ENCODE assay signal across 11 mouse cellular contexts in genomic region chr16:18136015-18136414, GRCm38 (mm10). TPM values are rescaled to one million over a fixed set of nuclear protein-coding genes. Genes with fewer than 3 reads are reported as not detected.
DNase-seq lines count a peak whose midpoint lies in the region; ATAC-seq lines count a peak whose summit lies in the region.
"Had no signal": no experiment of that assay in that cellular context is flagged by ENCODE, and none has a peak within 500 bp of the region (broad histone marks: within the 10 kb centered on the region; RNA-seq: fewer than 3 reads in every experiment).

No protein-coding gene starts in this region.

- peak overlapping the region; percentile 18; the same call in 1 of the 2 replicates for H3K27ac ChIP-seq in hindbrain, embryonic 10.5 days
- no peak overlapping the region for H3K27ac ChIP-seq in hindbrain, embryonic 14.5 days
- no peak overlapping the region for H3K27ac ChIP-seq in hindbrain, embryonic 16.5 days (ENCODE audit: low read depth, low read length)

- no peaks in the 10 kb centered on the region for H3K9me3 ChIP-seq in hindbrain, embryonic 10.5 days
- H3K9me3 ChIP-seq in hindbrain, embryonic 14.5 days (ENCODE audit: control insufficient read depth, low read length): no peaks in the 10 kb centered on the region
- no peaks in the 10 kb centered on the region for H3K9me3 ChIP-seq in hindbrain, embryonic 16.5 days (ENCODE audit: control insufficient read depth, low read length)
- H3K9me3 ChIP-seq: G1E had no signal

- no peak overlapping the region for H3K4me2 ChIP-seq in hindbrain, embryonic 14.5 days (replicated peaks)
- no peak overlapping the region for H3K4me2 ChIP-seq in hindbrain, embryonic 16.5 days (ENCODE audit: low read length)

- no peak overlapping the region for H3K9ac ChIP-seq in hindbrain, embryonic 14.5 days
- no peak overlapping the region for H3K9ac ChIP-seq in hindbrain, embryonic 16.5 days (ENCODE audit: low read depth, low read length)

- H3K36me3 ChIP-seq in hindbrain, embryonic 10.5 days: no peaks in the 10 kb centered on the region
- H3K36me3 ChIP-seq in hindbrain, embryonic 14.5 days (replicated peaks; ENCODE audit: control insufficient read depth, insufficient read depth): no peaks in the 10 kb centered on the region
- no peaks in the 10 kb centered on the region for H3K36me3 ChIP-seq in hindbrain, embryonic 16.5 days (ENCODE audit: control insufficient read depth, insufficient read depth, low read length)
- H3K36me3 ChIP-seq: G1E had no signal

- peaks cover 35% of the 10 kb centered on the region for H3K27me3 ChIP-seq in hindbrain, embryonic 10.5 days (ENCODE audit: insufficient read depth, poor library complexity, severe bottlenecking)
- H3K27me3 ChIP-seq in hindbrain, embryonic 14.5 days (ENCODE audit: control insufficient read depth, insufficient read depth, low read length): no peaks in the 10 kb centered on the region; the same call in 1 of the 2 replicates
- H3K27me3 ChIP-seq in hindbrain, embryonic 16.5 days (replicated peaks; ENCODE audit: control insufficient read depth, insufficient read depth, low read length): no peaks in the 10 kb centered on the region

- WGBS in hindbrain, embryonic 10.5 days: 60% methylated on average over 7 of the region's 7 CpGs
- 57% methylated on average over 7 of the region's 7 CpGs for WGBS in hindbrain, embryonic 14.5 days
- 62% methylated on average over 7 of the region's 7 CpGs for WGBS in hindbrain, embryonic 16.5 days

- no peak overlapping the region for H3K4me3 ChIP-seq in hindbrain, embryonic 10.5 days
- no peak overlapping the region for H3K4me3 ChIP-seq in hindbrain, embryonic 14.5 days (replicated peaks; ENCODE audit: low read length)
- no peak overlapping the region for H3K4me3 ChIP-seq in hindbrain, embryonic 16.5 days (ENCODE audit: low read length)

- DNase-seq in hindbrain, embryonic 10.5 days (ENCODE audit: low spot score): no peak
- no peak for DNase-seq in hindbrain, embryonic 14.5 days (ENCODE audit: low spot score)
- DNase-seq in brain, adult 2 months (ENCODE audit: low read depth, low spot score): peak; percentile 82
- DNase-seq in kidney, postnatal 25 days: peak; percentile 80 to 95
- no peak for DNase-seq in adipocyte (ENCODE audit: low spot score)
- DNase-seq in natural killer cell, adult 2 months (ENCODE audit: low spot score in 2 of 2): no peak
- no peak for DNase-seq in spleen, postnatal 36 days (ENCODE audit: low spot score in 2 of 2)
- DNase-seq: gastrocnemius, postnatal 25 days had no signal

- H3K4me1 ChIP-seq in hindbrain, embryonic 10.5 days (replicated peaks): peaks cover 16% of the 10 kb centered on the region
- H3K4me1 ChIP-seq in hindbrain, embryonic 14.5 days (replicated peaks; ENCODE audit: control insufficient read depth, insufficient read depth, low read length): 0 out of 2 replicates have a peak, but pooled peaks cover 4% of the 10 kb centered on the region
- H3K4me1 ChIP-seq in hindbrain, embryonic 16.5 days (ENCODE audit: control insufficient read depth, insufficient read depth, low read depth, low read length): peaks cover 4% of the 10 kb centered on the region

- no peak for ATAC-seq in hindbrain, embryonic 14.5 days (ENCODE audit: low FRiP score)
- ATAC-seq in hindbrain, embryonic 16.5 days: peak; percentile 24
- ATAC-seq: lung, postnatal 0 days had no signal

RNA-seq across cellular contexts. Expression of gene Rtn4r, which starts 8.6 kb away (rescaled TPM):
- 2.1 and 2.8 TPM in 2 replicates for polyA plus RNA-seq in hindbrain, embryonic 10.5 days (2016; fragmentation: Nextera tagmentation; extraction: Ambion mirVana)
- 22.7 and 26.2 TPM in 2 replicates for polyA plus RNA-seq in hindbrain, embryonic 14.5 days (2014; fragmentation: Nextera tagmentation; extraction: Ambion mirVana)
- polyA plus RNA-seq in hindbrain, embryonic 16.5 days (2015; fragmentation: Nextera tagmentation; extraction: Ambion mirVana): 15.6 and 24.3 TPM in 2 replicates
- polyA plus RNA-seq: G1E had no signal

RNA-seq across cellular contexts. Expression of gene Prodh, which starts 46.0 kb away (rescaled TPM):
- polyA plus RNA-seq in hindbrain, embryonic 10.5 days (2016; fragmentation: Nextera tagmentation; extraction: Ambion mirVana): 9.7 and 13.4 TPM in 2 replicates
- 2.8 and 3.1 TPM in 2 replicates for polyA plus RNA-seq in hindbrain, embryonic 14.5 days (2014; fragmentation: Nextera tagmentation; extraction: Ambion mirVana)
- 5.7 and 6.8 TPM in 2 replicates for polyA plus RNA-seq in hindbrain, embryonic 16.5 days (2015; fragmentation: Nextera tagmentation; extraction: Ambion mirVana)

Comparison
In these comparisons a context has a peak if more than half of its experiments do, and no peak if none do; other contexts are left out.
1. DNase-seq: peak in brain, adult 2 months (single experiment) and kidney, postnatal 25 days (2 of 2); none in hindbrain, embryonic 10.5 days (single experiment), hindbrain, embryonic 14.5 days (single experiment), adipocyte (single experiment), natural killer cell, adult 2 months (0 of 2) and spleen, postnatal 36 days (0 of 2).